Mouse (Mus musculus) midbrain, embryonic 11.5 days (tissue): ENCODE measurements around the gene Taf1. TPM values are rescaled to one million over a fixed set of nuclear protein-coding genes. Genes with fewer than 3 reads are reported as not detected.

Source experiments
- ATAC-seq: fragments of 200-750 bp; cut with Nextera tagmentation; 2 replicates; pipeline ENCODE4 v1.8.0; 2017; ENCODE audit warnings: moderate TSS enrichment, moderate library complexity; ENCODE audit not compliant: low FRiP score
- DNase-seq: peaks from one replicate; pipeline ENCODE4 v3.0.0; 2015; ENCODE audit warnings: low spot score; ENCODE audit errors: missing footprints
- H3K27ac ChIP-seq: fragments of 300-500 bp; sonication (generic); 2 replicates; pipeline ENCODE4 v1.5.1; 2014; ENCODE audit warnings: low read depth, low read length
- H3K27me3 ChIP-seq: fragments of 300-500 bp; sonication (generic); 2 replicates; pipeline ENCODE4 v1.6.1; 2014; ENCODE audit warnings: mild to moderate bottlenecking, low read length, moderate library complexity, mixed read lengths; ENCODE audit not compliant: control insufficient read depth, insufficient read depth
- H3K36me3 ChIP-seq: fragments of 300-500 bp; sonication (generic); 2 replicates; pipeline ENCODE4 v1.6.1; 2014; ENCODE audit warnings: mild to moderate bottlenecking, low read length, moderate library complexity, mixed read lengths; ENCODE audit not compliant: control insufficient read depth, insufficient read depth
- H3K4me1 ChIP-seq: fragments of 300-500 bp; sonication (generic); 2 replicates; pipeline ENCODE4 v1.6.1; 2014; ENCODE audit warnings: low read length; ENCODE audit not compliant: control insufficient read depth, insufficient read depth
- H3K4me2 ChIP-seq: fragments of 300-500 bp; sonication (generic); 2 replicates; pipeline ENCODE4 v1.6.1; 2014; ENCODE audit warnings: mild to moderate bottlenecking, moderate library complexity
- H3K4me3 ChIP-seq: fragments of 300-500 bp; sonication (generic); 2 replicates; pipeline ENCODE4 v1.5.1; 2014; ENCODE audit warnings: low read depth, low read length
- H3K9ac ChIP-seq: fragments of 300-500 bp; sonication (generic); 2 replicates; pipeline ENCODE4 v1.6.1; 2014; ENCODE audit warnings: low read length
- H3K9me3 ChIP-seq: fragments of 300-500 bp; sonication (generic); 2 replicates; pipeline ENCODE4 v1.6.1; 2016; ENCODE audit warnings: low read length; ENCODE audit not compliant: control insufficient read depth
- WGBS: fragments of 180-500 bp; shearing (Covaris S2); extraction: QIAGEN DNeasy Blood & Tissue Kit; methylation state at CpG from one replicate; pipeline ENCODE4 v1.1.7; 2014; 5-methylcytosine and 5-hydroxymethylcytosine counted together
- polyA plus RNA-seq: library from polyadenylated mRNA; unstranded; fragments of >200 nt; fragmentation: Nextera tagmentation; extraction: Ambion mirVana; gene quantifications from 2 replicates; pipeline ENCODE4 v1.2.1, GENCODE M21; 2014

The Taf1 gene
- polyA plus RNA-seq, 1 experiment from 2014 or later: 20.5 TPM

- no peak overlapping the region for H3K9ac ChIP-seq
Observed at GRCm38 (mm10) chrX:101617889-101618288, 85.4 kb downstream of the Taf1 start.

GRCm38 (mm10) chrX:101620317-101620716 is 87.8 kb downstream of the Taf1 start:
- no peak overlapping the region for H3K27ac ChIP-seq
- no peak overlapping the region for H3K4me2 ChIP-seq
- no peaks in the 10 kb centered on the region for H3K36me3 ChIP-seq
- H3K9ac ChIP-seq: no peak overlapping the region
- H3K9me3 ChIP-seq: no peaks in the 10 kb centered on the region
- 72% methylated on average over 6 of the region's 6 CpGs for WGBS
- H3K4me3 ChIP-seq: no peak overlapping the region
- DNase-seq (no peak), ATAC-seq (no peak)
- no peaks in the 10 kb centered on the region for H3K27me3 ChIP-seq
- H3K4me1 ChIP-seq: no peaks in the 10 kb centered on the region

More at GRCm38 (mm10) chrX:101617889-101618288, 85.4 kb downstream of the Taf1 start:
- Histone ChIP-seq H3K9me3 (no peaks in the 10 kb centered on the region), H3K4me3 (no peak overlapping the region), H3K27ac (no peak overlapping the region), H3K27me3 (no peaks in the 10 kb centered on the region; the same call in 1 of the 2 replicates), H3K4me2 (no peak overlapping the region), H3K4me1 (no peaks in the 10 kb centered on the region), H3K36me3 (no peaks in the 10 kb centered on the region)
- no peak for DNase-seq
- no peak for ATAC-seq
- WGBS: 79% methylated on average over 10 of the region's 10 CpGs

GRCm38 (mm10) chrX:101622539-101622938 is 90.0 kb downstream of the Taf1 start:
- Histone ChIP-seq H3K4me3 (no peak overlapping the region), H3K4me2 (no peak overlapping the region), H3K9ac (no peak overlapping the region), H3K27ac (no peak overlapping the region), H3K27me3 (no peaks in the 10 kb centered on the region), H3K36me3 (no peaks in the 10 kb centered on the region), H3K9me3 (no peaks in the 10 kb centered on the region), H3K4me1 (no peaks in the 10 kb centered on the region)
- DNase-seq (no peak), ATAC-seq (no peak)
- 56% methylated on average over 3 of the region's 3 CpGs for WGBS

GRCm38 (mm10) chrX:101636821-101637525 is 104.4 kb downstream of the Taf1 start:
- 0 out of 2 replicates have a peak, but pooled peaks cover 3% of the 10 kb centered on the region for H3K4me1 ChIP-seq
- no peak overlapping the region for H3K4me2 ChIP-seq
- H3K9me3 ChIP-seq: no peaks in the 10 kb centered on the region
- no peak overlapping the region for H3K9ac ChIP-seq
- H3K27me3 ChIP-seq: peaks cover 9% of the 10 kb centered on the region
- no peak overlapping the region for H3K4me3 ChIP-seq
- no peaks in the 10 kb centered on the region for H3K36me3 ChIP-seq
- DNase-seq: no peak
- no peak for ATAC-seq
- H3K27ac ChIP-seq: no peak overlapping the region
- 26% methylated on average over 7 of the region's 9 CpGs for WGBS

- H3K27me3 ChIP-seq: peaks cover 9% of the 10 kb centered on the region
- H3K4me1 ChIP-seq: 0 out of 2 replicates have a peak, but pooled peaks cover 6% of the 10 kb centered on the region
- peak overlapping the region; percentile 68; the same call in 1 of the 2 replicates for H3K4me3 ChIP-seq
- no peaks in the 10 kb centered on the region for H3K36me3 ChIP-seq
- no peaks in the 10 kb centered on the region for H3K9me3 ChIP-seq
- peak overlapping the region; percentile 51 for H3K9ac ChIP-seq
- WGBS: 32% methylated on average over 3 of the region's 3 CpGs
- no peak overlapping the region for H3K27ac ChIP-seq
- ATAC-seq: no peak
- H3K4me2 ChIP-seq: peak overlapping the region; percentile 46
- DNase-seq: no peak
Observed at GRCm38 (mm10) chrX:101638856-101639255, 106.3 kb downstream of the Taf1 start.

- Histone ChIP-seq H3K9ac (peak overlapping the region; percentile 51), H3K9me3 (no peaks in the 10 kb centered on the region), H3K4me3 (peak overlapping the region; percentile 68), H3K27ac (no peak overlapping the region; the same call in 1 of the 2 replicates), H3K27me3 (peaks cover 9% of the 10 kb centered on the region), H3K4me1 (0 out of 2 replicates have a peak, but pooled peaks cover 6% of the 10 kb centered on the region), H3K36me3 (no peaks in the 10 kb centered on the region), H3K4me2 (peak overlapping the region; percentile 46)
- WGBS: 11% methylated on average over 13 of the region's 13 CpGs
- DNase-seq: peak; percentile 93
- ATAC-seq: 0 out of 2 replicates have a peak, but pooled peaks have one; percentile 7
Observed at GRCm38 (mm10) chrX:101639306-101639705, 106.8 kb downstream of the Taf1 start.

- Histone ChIP-seq H3K27me3 (peaks cover 9% of the 10 kb centered on the region), H3K4me3 (peak within 1 kb of the TSS; percentile 68), H3K9ac (peak within 1 kb of the TSS; percentile 85), H3K36me3 (no peaks in the 10 kb centered on the region), H3K9me3 (no peaks in the 10 kb centered on the region), H3K27ac (peak within 1 kb of the TSS; percentile 62), H3K4me2 (peak within 1 kb of the TSS; percentile 46), H3K4me1 (0 out of 2 replicates have a peak, but pooled peaks cover 6% of the 10 kb centered on the region)
- WGBS: 24% methylated on average over 24 of the region's 24 CpGs
- ATAC-seq: peak; percentile 94
- peak; percentile 98 for DNase-seq
Observed at GRCm38 (mm10) chrX:101639741-101640166, 107.2 kb downstream of the Taf1 start, which contains the start of gene Ogt. Gene Ogt, plus strand, starts transcription at chrX:101640060.

- Histone ChIP-seq H3K27me3 (peaks cover 9% of the 10 kb centered on the region), H3K4me1 (0 out of 2 replicates have a peak, but pooled peaks cover 6% of the 10 kb centered on the region), H3K9ac (peak overlapping the region; percentile 85), H3K9me3 (no peaks in the 10 kb centered on the region), H3K36me3 (no peaks in the 10 kb centered on the region), H3K4me2 (peak overlapping the region; percentile 62), H3K4me3 (peak overlapping the region; percentile 68), H3K27ac (peak overlapping the region; percentile 62)
- DNase-seq (peak; percentile 95), ATAC-seq (peak; percentile 71)
- WGBS: 13% methylated on average over 45 of the region's 45 CpGs
Observed at GRCm38 (mm10) chrX:101640194-101641160, 107.9 kb downstream of the Taf1 start.
